Mouse (Mus musculus) lung, embryonic 15.5 days (tissue): Measurements from ENCODE around the gene Alox5ap. TPM values are rescaled to one million over a fixed set of nuclear protein-coding genes. Genes with fewer than 3 reads are reported as not detected.

Source experiments
- ATAC-seq: fragments of 200-750 bp; cut with Nextera tagmentation; 2 replicates; pipeline ENCODE4 v1.8.0; 2017; ENCODE audit warnings: moderate number of reproducible peaks, borderline replicate concordance; ENCODE audit not compliant: low FRiP score, low TSS enrichment; ENCODE audit errors: extremely low read depth
- H3K27ac ChIP-seq: fragments of 300-500 bp; sonication (generic); 2 replicates; pipeline ENCODE4 v1.5.1; 2015; ENCODE audit warnings: moderate library complexity, mild to moderate bottlenecking, inconsistent platforms
- H3K27me3 ChIP-seq: fragments of 300-500 bp; sonication (generic); 2 replicates; pipeline ENCODE4 v1.6.1; 2015; ENCODE audit warnings: inconsistent platforms
- H3K36me3 ChIP-seq: fragments of 300-500 bp; sonication (generic); 2 replicates; pipeline ENCODE4 v1.6.1; 2015; ENCODE audit warnings: inconsistent platforms
- H3K4me1 ChIP-seq: fragments of 300-500 bp; sonication (generic); 2 replicates; pipeline ENCODE4 v1.6.1; 2015; ENCODE audit warnings: inconsistent platforms
- H3K4me2 ChIP-seq: fragments of 300-500 bp; sonication (generic); 2 replicates; pipeline ENCODE4 v1.6.1; 2015; ENCODE audit warnings: inconsistent platforms, mild to moderate bottlenecking, moderate library complexity
- H3K4me3 ChIP-seq: fragments of 300-500 bp; sonication (generic); 2 replicates; pipeline ENCODE4 v1.5.1; 2015; ENCODE audit warnings: mild to moderate bottlenecking, inconsistent platforms
- H3K9ac ChIP-seq: fragments of 300-500 bp; sonication (generic); 2 replicates; pipeline ENCODE4 v1.6.1; 2015; ENCODE audit warnings: inconsistent platforms
- H3K9me3 ChIP-seq: fragments of 300-500 bp; sonication (generic); 2 replicates; pipeline ENCODE4 v1.6.1; 2016; ENCODE audit warnings: inconsistent platforms
- WGBS: fragments of 180-500 bp; shearing (Covaris S2); methylation state at CpG from one replicate; pipeline ENCODE4 v1.1.7; 2015; 5-methylcytosine and 5-hydroxymethylcytosine counted together
- polyA plus RNA-seq: library from polyadenylated mRNA; unstranded; fragments of >200 nt; fragmentation: Nextera tagmentation; extraction: Ambion mirVana; gene quantifications from 2 replicates; pipeline ENCODE4 v1.2.1, GENCODE M21; 2015

Gene Alox5ap
- polyA plus RNA-seq, 1 experiment from 2014 or later, result 22.4 TPM

GRCm38 (mm10) chr5:149287148-149288038, 22.8 kb downstream of the Alox5ap start:
- peak overlapping the region; percentile 17; the same call in 1 of the 2 replicates for H3K9ac ChIP-seq
- H3K27ac ChIP-seq, result no peak overlapping the region
- peaks cover 7% of the 10 kb centered on the region; the same call in 1 of the 2 replicates for H3K27me3 ChIP-seq
- H3K4me1 ChIP-seq, result peaks cover 6% of the 10 kb centered on the region
- WGBS, result 23% methylated on average over 41 of the region's 41 CpGs
- no peaks in the 10 kb centered on the region for H3K9me3 ChIP-seq
- peak overlapping the region; percentile 63 for H3K4me2 ChIP-seq
- H3K36me3 ChIP-seq, result no peaks in the 10 kb centered on the region
- peak; percentile 59; the same call in 1 of the 2 replicates for ATAC-seq
- peak overlapping the region; percentile 28 for H3K4me3 ChIP-seq

- H3K9ac ChIP-seq, result no peak overlapping the region
- 90% methylated on average over 5 of the region's 5 CpGs for WGBS
- no peaks in the 10 kb centered on the region for H3K36me3 ChIP-seq
- peaks cover 7% of the 10 kb centered on the region; the same call in 1 of the 2 replicates for H3K27me3 ChIP-seq
- peaks cover 6% of the 10 kb centered on the region for H3K4me1 ChIP-seq
- ATAC-seq, result no peak
- H3K4me2 ChIP-seq, result no peak overlapping the region
- H3K4me3 ChIP-seq, result no peak overlapping the region
- no peak overlapping the region for H3K27ac ChIP-seq
- H3K9me3 ChIP-seq, result no peaks in the 10 kb centered on the region
Measured at GRCm38 (mm10) chr5:149291266-149291665, 26.7 kb downstream of the Alox5ap start.

GRCm38 (mm10) chr5:149293071-149293470, 28.5 kb downstream of the Alox5ap start:
- Histone ChIP-seq H3K27ac (no peak overlapping the region), H3K4me2 (no peak overlapping the region), H3K36me3 (no peaks in the 10 kb centered on the region), H3K9ac (no peak overlapping the region), H3K27me3 (no peaks in the 10 kb centered on the region), H3K4me3 (no peak overlapping the region), H3K9me3 (no peaks in the 10 kb centered on the region), H3K4me1 (no peaks in the 10 kb centered on the region)
- ATAC-seq, result no peak
- WGBS, result 72% methylated on average over 4 of the region's 4 CpGs

- no peak for ATAC-seq
- Histone ChIP-seq H3K4me1 (no peaks in the 10 kb centered on the region), H3K27me3 (no peaks in the 10 kb centered on the region), H3K27ac (no peak overlapping the region), H3K9ac (no peak overlapping the region), H3K36me3 (no peaks in the 10 kb centered on the region), H3K9me3 (no peaks in the 10 kb centered on the region), H3K4me3 (no peak overlapping the region), H3K4me2 (no peak overlapping the region)
- 91% methylated on average over 6 of the region's 6 CpGs for WGBS
Measured at GRCm38 (mm10) chr5:149296808-149297207, 32.2 kb downstream of the Alox5ap start.

GRCm38 (mm10) chr5:149297464-149297863, 32.9 kb downstream of the Alox5ap start:
- Histone ChIP-seq H3K4me1 (no peaks in the 10 kb centered on the region), H3K9ac (no peak overlapping the region), H3K36me3 (no peaks in the 10 kb centered on the region), H3K27ac (no peak overlapping the region), H3K27me3 (no peaks in the 10 kb centered on the region), H3K4me3 (no peak overlapping the region), H3K4me2 (no peak overlapping the region), H3K9me3 (no peaks in the 10 kb centered on the region)
- 54% methylated on average over 2 of the region's 2 CpGs for WGBS
- ATAC-seq, result no peak

GRCm38 (mm10) chr5:149298234-149298633, 33.7 kb downstream of the Alox5ap start:
- H3K9ac ChIP-seq, result no peak overlapping the region
- no peaks in the 10 kb centered on the region for H3K4me1 ChIP-seq
- ATAC-seq, result no peak
- no peak overlapping the region for H3K4me2 ChIP-seq
- no peaks in the 10 kb centered on the region for H3K36me3 ChIP-seq
- H3K4me3 ChIP-seq, result no peak overlapping the region
- H3K27me3 ChIP-seq, result no peaks in the 10 kb centered on the region
- no peak overlapping the region for H3K27ac ChIP-seq
- H3K9me3 ChIP-seq, result no peaks in the 10 kb centered on the region
- WGBS, result 66% methylated on average over 4 of the region's 4 CpGs

- no peaks in the 10 kb centered on the region for H3K36me3 ChIP-seq
- H3K4me2 ChIP-seq, result peak overlapping the region; percentile 50
- no peaks in the 10 kb centered on the region for H3K27me3 ChIP-seq
- H3K9me3 ChIP-seq, result no peaks in the 10 kb centered on the region
- H3K9ac ChIP-seq, result peak overlapping the region; percentile 11; the same call in 1 of the 2 replicates
- peaks cover 12% of the 10 kb centered on the region for H3K4me1 ChIP-seq
- no peak for ATAC-seq
- H3K27ac ChIP-seq, result peak overlapping the region; percentile 63
- peak overlapping the region; percentile 6; the same call in 1 of the 2 replicates for H3K4me3 ChIP-seq
- WGBS, result 34% methylated on average over 23 of the region's 23 CpGs
Measured at GRCm38 (mm10) chr5:149312884-149313652, 48.5 kb downstream of the Alox5ap start.

GRCm38 (mm10) chr5:149314514-149315081, 50.0 kb downstream of the Alox5ap start:
- H3K36me3 ChIP-seq, result no peaks in the 10 kb centered on the region
- H3K27me3 ChIP-seq, result no peaks in the 10 kb centered on the region
- H3K4me3 ChIP-seq, result no peak overlapping the region
- 63% methylated on average over 12 of the region's 12 CpGs for WGBS
- no peak for ATAC-seq
- no peak overlapping the region for H3K4me2 ChIP-seq
- no peak overlapping the region for H3K9ac ChIP-seq
- no peaks in the 10 kb centered on the region for H3K9me3 ChIP-seq
- H3K27ac ChIP-seq, result no peak overlapping the region
- H3K4me1 ChIP-seq, result peaks cover 13% of the 10 kb centered on the region

- H3K36me3 ChIP-seq, result no peaks in the 10 kb centered on the region
- WGBS, result 19% methylated on average over 4 of the region's 4 CpGs
- H3K9ac ChIP-seq, result no peak overlapping the region
- H3K4me1 ChIP-seq, result peaks cover 33% of the 10 kb centered on the region
- H3K4me2 ChIP-seq, result no peak overlapping the region
- H3K4me3 ChIP-seq, result no peak overlapping the region
- H3K27ac ChIP-seq, result no peak overlapping the region
- no peak for ATAC-seq
- no peaks in the 10 kb centered on the region for H3K9me3 ChIP-seq
- H3K27me3 ChIP-seq, result no peaks in the 10 kb centered on the region
Measured at GRCm38 (mm10) chr5:149316926-149317325, 52.4 kb downstream of the Alox5ap start.

GRCm38 (mm10) chr5:149319874-149320323, 55.3 kb downstream of the Alox5ap start:
- no peak overlapping the region for H3K9ac ChIP-seq
- H3K36me3 ChIP-seq, result no peaks in the 10 kb centered on the region
- peaks cover 33% of the 10 kb centered on the region for H3K4me1 ChIP-seq
- peak overlapping the region; percentile 34 for H3K4me2 ChIP-seq
- no peaks in the 10 kb centered on the region for H3K9me3 ChIP-seq
- H3K27me3 ChIP-seq, result no peaks in the 10 kb centered on the region
- no peak for ATAC-seq
- H3K4me3 ChIP-seq, result no peak overlapping the region
- WGBS, result 23% methylated on average over 9 of the region's 9 CpGs
- peak overlapping the region; percentile 78 for H3K27ac ChIP-seq

GRCm38 (mm10) chr5:149320534-149321482, 56.2 kb downstream of the Alox5ap start:
- whole genome bisulfite sequencing, result 3% methylated on average over 15 of the region's 15 CpGs

More at GRCm38 (mm10) chr5:149320534-149321482, 56.2 kb downstream of the Alox5ap start:
- peak overlapping the region; percentile 34 for H3K4me2 ChIP-seq
- H3K9ac ChIP-seq, result no peak overlapping the region
- H3K4me3 ChIP-seq, result no peak overlapping the region
- peak overlapping the region; percentile 78 for H3K27ac ChIP-seq
- H3K27me3 ChIP-seq, result no peaks in the 10 kb centered on the region
- ATAC-seq, result peak; percentile 83
- H3K9me3 ChIP-seq, result no peaks in the 10 kb centered on the region
- H3K36me3 ChIP-seq, result no peaks in the 10 kb centered on the region
- peaks cover 33% of the 10 kb centered on the region for H3K4me1 ChIP-seq
